In the genomic region with DNA sequence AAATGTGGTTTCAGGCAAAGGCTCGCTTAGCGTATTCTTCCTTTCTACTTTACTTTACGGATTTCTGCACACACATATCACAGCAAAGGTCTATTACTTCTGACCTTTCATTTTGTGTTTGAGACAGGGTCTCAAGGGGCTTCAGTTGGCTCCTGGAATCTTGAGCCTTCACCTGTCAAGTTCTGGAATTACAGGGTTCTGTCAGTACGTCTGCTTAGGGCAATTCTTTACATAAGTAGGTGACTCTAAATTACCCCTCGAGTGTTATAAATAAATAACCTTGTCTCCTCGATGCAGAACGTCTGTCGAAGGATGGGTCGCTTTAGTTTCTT, we compare ENCODE assay signal across 8 mouse cellular contexts. TPM values are rescaled to one million over a fixed set of nuclear protein-coding genes. Genes with fewer than 3 reads are reported as not detected.
DNase-seq lines count a peak whose midpoint lies in the region; ATAC-seq and TF ChIP-seq lines count a peak whose summit lies in the region.

No protein-coding gene starts in this region.

- TF ChIP-seq POLR2A in testis, adult 2 months (IDR thresholded peaks at IDR 0.05; ENCODE audit: control insufficient read depth, low read depth, low read length): no peak

- no peaks in the 10 kb centered on the region for H3K27me3 ChIP-seq in testis, adult 2 months (ENCODE audit: control insufficient read depth, insufficient read depth, low read length)
- no peaks in the 10 kb centered on the region for H3K27me3 ChIP-seq in limb, embryonic 15.5 days
- H3K27me3 ChIP-seq in stomach, postnatal 0 days (ENCODE audit: control insufficient read depth, insufficient read depth, low read length): no peaks in the 10 kb centered on the region

- TF ChIP-seq CTCF in testis, adult 2 months (IDR thresholded peaks at IDR 0.05; ENCODE audit: control insufficient read depth, insufficient read depth, insufficient replicate concordance, low read depth, low read length): no peak
- TF ChIP-seq CTCF in stomach, postnatal 0 days (IDR thresholded peaks at IDR 0.05; ENCODE audit: low read depth): no peak

- peak overlapping the region; percentile 98 for H3K4me3 ChIP-seq in testis, adult 2 months (ENCODE audit: control insufficient read depth, low read depth, low read length)
- H3K4me3 ChIP-seq in limb, embryonic 15.5 days: peak overlapping the region; percentile 94
- peak overlapping the region; percentile 60 for H3K4me3 ChIP-seq in stomach, postnatal 0 days (ENCODE audit: low read depth, low read length)

- peak overlapping the region; percentile 63 for H3K4me2 ChIP-seq in limb, embryonic 15.5 days
- H3K4me2 ChIP-seq in stomach, postnatal 0 days (replicated peaks; ENCODE audit: low read depth): peak overlapping the region; percentile 71

- no peaks in the 10 kb centered on the region; the same call in none of the 2 replicates for H3K4me1 ChIP-seq in testis, adult 2 months (ENCODE audit: control insufficient read depth, insufficient read depth, low read length)
- peaks cover 19% of the 10 kb centered on the region for H3K4me1 ChIP-seq in limb, embryonic 15.5 days
- no peaks in the 10 kb centered on the region for H3K4me1 ChIP-seq in stomach, postnatal 0 days (replicated peaks; ENCODE audit: control insufficient read depth, insufficient read depth)

- peak overlapping the region; percentile 95 for H3K27ac ChIP-seq in testis, adult 2 months (ENCODE audit: control insufficient read depth, insufficient read depth, low read depth, low read length)
- H3K27ac ChIP-seq in limb, embryonic 15.5 days: peak overlapping the region; percentile 76
- peak overlapping the region; percentile 81 for H3K27ac ChIP-seq in stomach, postnatal 0 days (replicated peaks)

- no peak for DNase-seq in frontal cortex, adult 2 months (ENCODE audit: extremely low spot score in 1 of 2, low spot score in 1 of 2)
- no peak for DNase-seq in testis, postnatal 10 days (ENCODE audit: low spot score)
- DNase-seq in stomach, postnatal 0 days (ENCODE audit: low spot score): no peak
- DNase-seq in urinary bladder, adult 2 months (ENCODE audit: low spot score): no peak
- DNase-seq in right cerebral cortex, adult 18-20 months: no peak

- peak; percentile 1; the same call in 1 of the 2 replicates for ATAC-seq in frontal cortex, adult (ENCODE audit: low TSS enrichment)
- no peak for ATAC-seq in limb, embryonic 15.5 days (ENCODE audit: insufficient number of reproducible peaks, low FRiP score, low TSS enrichment, low read depth)
- ATAC-seq in stomach, postnatal 0 days (ENCODE audit: low FRiP score, low TSS enrichment): no peak

- H3K36me3 ChIP-seq in testis, adult 2 months (ENCODE audit: control insufficient read depth, insufficient read depth, low read length): peaks cover 7% of the 10 kb centered on the region
- H3K36me3 ChIP-seq in limb, embryonic 15.5 days: peaks cover 36% of the 10 kb centered on the region
- peaks cover 15% of the 10 kb centered on the region for H3K36me3 ChIP-seq in stomach, postnatal 0 days (ENCODE audit: control insufficient read depth, insufficient read depth, low read length)

- 11% methylated on average over 9 of the region's 9 CpGs for WGBS in limb, embryonic 15.5 days
- WGBS in stomach, postnatal 0 days: 4% methylated on average over 9 of the region's 9 CpGs

- TF ChIP-seq EP300 in stomach, postnatal 0 days (optimal IDR thresholded peaks at IDR 0.05): no peak

- H3K9ac ChIP-seq in limb, embryonic 15.5 days: peak overlapping the region; percentile 64
- H3K9ac ChIP-seq in stomach, postnatal 0 days (ENCODE audit: low read length): peak overlapping the region; percentile 70

- no peaks in the 10 kb centered on the region for H3K9me3 ChIP-seq in limb, embryonic 15.5 days
- H3K9me3 ChIP-seq in stomach, postnatal 0 days (ENCODE audit: control insufficient read depth, low read length): no peaks in the 10 kb centered on the region

RNA-seq across cellular contexts. Expression of a gene that starts 0.6 kb away (rescaled TPM):
- polyA plus RNA-seq in frontal cortex, adult 2 months (2012; rRNA removed): 1,563 and 1,614 TPM in 2 replicates
- 805 and 830 TPM in 2 replicates for polyA plus RNA-seq in testis, adult 2 months (2012; rRNA removed)
- 1,886 and 2,113 TPM in 2 replicates for polyA plus RNA-seq in limb, embryonic 15.5 days (2015; fragmentation: Nextera tagmentation; extraction: Ambion mirVana)
- polyA plus RNA-seq in stomach, postnatal 0 days (2015; fragmentation: Nextera tagmentation; extraction: Ambion mirVana): 2,044 and 2,075 TPM in 2 replicates
- polyA plus RNA-seq in urinary bladder, adult 2 months (2012; rRNA removed): 1,011 and 1,131 TPM in 2 replicates

RNA-seq across cellular contexts. Expression of a gene that starts 8.9 kb away (rescaled TPM):
- 36.0 TPM in 2 replicates for polyA plus RNA-seq in frontal cortex, adult 2 months (2012; rRNA removed)
- 90.5 and 100 TPM in 2 replicates for polyA plus RNA-seq in testis, adult 2 months (2012; rRNA removed)
- 10.4 TPM in 2 replicates for polyA plus RNA-seq in limb, embryonic 15.5 days (2015; fragmentation: Nextera tagmentation; extraction: Ambion mirVana)
- 5.5 and 7.9 TPM in 2 replicates for polyA plus RNA-seq in stomach, postnatal 0 days (2015; fragmentation: Nextera tagmentation; extraction: Ambion mirVana)
- polyA plus RNA-seq in urinary bladder, adult 2 months (2012; rRNA removed): 29.1 and 31.5 TPM in 2 replicates

RNA-seq across cellular contexts. Expression of a gene that starts 23.7 kb away (rescaled TPM):
- polyA plus RNA-seq in frontal cortex, adult 2 months (2012; rRNA removed): 80.8 and 83.1 TPM in 2 replicates
- polyA plus RNA-seq in testis, adult 2 months (2012; rRNA removed): 41.6 and 42.7 TPM in 2 replicates
- polyA plus RNA-seq in limb, embryonic 15.5 days (2015; fragmentation: Nextera tagmentation; extraction: Ambion mirVana): 402 and 459 TPM in 2 replicates
- 297 and 316 TPM in 2 replicates for polyA plus RNA-seq in stomach, postnatal 0 days (2015; fragmentation: Nextera tagmentation; extraction: Ambion mirVana)
- polyA plus RNA-seq in urinary bladder, adult 2 months (2012; rRNA removed): 72.0 and 90.7 TPM in 2 replicates

RNA-seq across cellular contexts. Expression of a gene that starts 47.1 kb away (rescaled TPM):
- 238 and 244 TPM in 2 replicates for polyA plus RNA-seq in frontal cortex, adult 2 months (2012; rRNA removed)
- polyA plus RNA-seq in testis, adult 2 months (2012; rRNA removed): 229 and 234 TPM in 2 replicates
- polyA plus RNA-seq in limb, embryonic 15.5 days (2015; fragmentation: Nextera tagmentation; extraction: Ambion mirVana): 697 and 704 TPM in 2 replicates
- polyA plus RNA-seq in stomach, postnatal 0 days (2015; fragmentation: Nextera tagmentation; extraction: Ambion mirVana): 618 and 628 TPM in 2 replicates
- polyA plus RNA-seq in urinary bladder, adult 2 months (2012; rRNA removed): 331 and 455 TPM in 2 replicates
